Mouse (Mus musculus) CD8-positive naive resting alpha-beta T cell, adult 2 months (primary cell): ENCODE results near the gene Grap.

Experiments used
- DNase-seq, 2 experiments: peaks; one replicate each; pipeline ENCODE4 v3.0.0; 2022; ENCODE audit warnings: low read depth in 2 of 2, low spot score in 2 of 2

The Grap gene

GRCm38 (mm10) chr11:61656148-61656850, 3.2 kb downstream of the Grap start:
- DNase-seq = no peak

GRCm38 (mm10) chr11:61657432-61657831, 4.4 kb downstream of the Grap start:
- DNase-seq = no peak

- no peak for DNase-seq
These were observed 5.4 kb downstream of the Grap start for GRCm38 (mm10) chr11:61658360-61658922.

GRCm38 (mm10) chr11:61659011-61659858, 6.2 kb downstream of the Grap start:
- DNase-seq = no peak

GRCm38 (mm10) chr11:61660001-61660400, 6.9 kb downstream of the Grap start:
- DNase-seq = no peak

GRCm38 (mm10) chr11:61660806-61661392, 7.8 kb downstream of the Grap start:
- no peak for DNase-seq

GRCm38 (mm10) chr11:61662189-61662588, 9.1 kb downstream of the Grap start:
- DNase-seq = no peak

- DNase-seq = no peak
These were observed 12.3 kb downstream of the Grap start for GRCm38 (mm10) chr11:61665401-61665800.

- no peak for DNase-seq
These were observed 13.1 kb downstream of the Grap start for GRCm38 (mm10) chr11:61665991-61666799.

GRCm38 (mm10) chr11:61667248-61667647, 14.2 kb downstream of the Grap start:
- no peak for DNase-seq

GRCm38 (mm10) chr11:61667782-61668181, 14.7 kb downstream of the Grap start:
- no peak for DNase-seq

- no peak for DNase-seq
These were observed 16.7 kb downstream of the Grap start for GRCm38 (mm10) chr11:61669492-61670490.

GRCm38 (mm10) chr11:61671781-61672383, 18.8 kb downstream of the Grap start:
- no peak for DNase-seq

GRCm38 (mm10) chr11:61673686-61674085, 20.6 kb downstream of the Grap start:
- DNase-seq = no peak

GRCm38 (mm10) chr11:61674151-61674838, 21.2 kb downstream of the Grap start:
- no peak for DNase-seq

- DNase-seq = no peak
These were observed 21.7 kb downstream of the Grap start for GRCm38 (mm10) chr11:61674839-61675159.

GRCm38 (mm10) chr11:61675332-61675731, 22.3 kb downstream of the Grap start:
- no peak for DNase-seq

- no peak for DNase-seq
These were observed 23.3 kb downstream of the Grap start for GRCm38 (mm10) chr11:61676216-61676854.
